ENCODE assay signal across 8 mouse cellular contexts in the genomic region with DNA sequence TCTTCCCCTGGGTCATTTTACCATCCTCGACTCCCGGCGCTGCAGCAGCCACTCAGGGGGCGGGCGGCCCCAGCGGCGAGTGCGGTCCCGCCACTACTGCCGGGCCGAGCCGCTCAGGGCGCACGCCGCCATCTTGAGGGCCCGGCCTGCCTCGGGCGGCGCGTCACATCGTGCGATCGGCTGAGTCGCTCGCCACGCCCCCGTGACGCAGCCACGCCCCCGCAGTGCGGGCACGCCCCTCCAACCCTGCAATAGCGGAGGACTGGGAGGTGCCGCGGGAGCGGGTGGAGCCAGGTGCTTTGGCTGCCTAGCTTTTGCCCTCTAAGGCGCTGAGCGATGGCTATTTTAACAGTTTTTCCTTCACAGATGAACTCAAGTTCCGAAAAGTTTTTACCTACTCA. TPM values are rescaled to one million over a fixed set of nuclear protein-coding genes. Genes with fewer than 3 reads are reported as not detected.
DNase-seq lines count a peak whose midpoint lies in the region; ATAC-seq and TF ChIP-seq lines count a peak whose summit lies in the region.

A gene (minus strand): TSS at position 215 of the 401 bp plus-strand sequence.

- no peak for TF ChIP-seq CTCF in gastrocnemius, adult 2 months (IDR thresholded peaks at IDR 0.05)
- TF ChIP-seq CTCF in hindbrain, postnatal 0 days (IDR thresholded peaks at IDR 0.05; ENCODE audit: low read depth): no peak
- TF ChIP-seq CTCF in left cerebral cortex, adult 2 months (IDR thresholded peaks at IDR 0.05): no peak; the same call in 1 of the 2 replicates

- peak within 1 kb of the TSS; percentile 95 for H3K9ac ChIP-seq in hindbrain, postnatal 0 days (replicated peaks; ENCODE audit: low read length)

- peak within 1 kb of the TSS; percentile 91 for H3K4me3 ChIP-seq in gastrocnemius, adult 2 months
- H3K4me3 ChIP-seq in hindbrain, postnatal 0 days (ENCODE audit: low read length): peak within 1 kb of the TSS; percentile 97
- H3K4me3 ChIP-seq in left cerebral cortex, adult 2 months: peak within 1 kb of the TSS; percentile 84

- peak; percentile 98 for DNase-seq in ZHBTc4 (ENCODE audit: low read depth, low spot score)
- DNase-seq in gastrocnemius, adult 2 months: peak; percentile 100
- DNase-seq in hindbrain, postnatal 0 days (ENCODE audit: low spot score): peak; percentile 97
- DNase-seq in left cerebral cortex, adult 2 months (ENCODE audit: extremely low spot score in 1 of 2, low spot score in 2 of 2): peak; percentile 99
- DNase-seq in right cerebral cortex, adult 2 months (ENCODE audit: low spot score in 2 of 2): peak; percentile 97 to 98
- DNase-seq in urinary bladder, postnatal 14 days (ENCODE audit: low spot score): peak; percentile 99

- H3K36me3 ChIP-seq in hindbrain, postnatal 0 days (ENCODE audit: insufficient read depth, low read length): no peaks in the 10 kb centered on the region

- no peaks in the 10 kb centered on the region for H3K27me3 ChIP-seq in hindbrain, postnatal 0 days (ENCODE audit: insufficient read depth, low read length)

- H3K4me1 ChIP-seq in hindbrain, postnatal 0 days (ENCODE audit: insufficient read depth, low read length): peaks cover 4% of the 10 kb centered on the region

- peak; percentile 94 for ATAC-seq in common myeloid progenitor, adult 5-6 weeks (replicated peaks; ENCODE audit: low read depth, poor library complexity, severe bottlenecking)
- ATAC-seq in hindbrain, postnatal 0 days: peak; percentile 99
- peak; percentile 95 for ATAC-seq in megakaryocyte, adult 5-6 weeks (ENCODE audit: poor library complexity, severe bottlenecking)

- H3K9me3 ChIP-seq in hindbrain, postnatal 0 days (ENCODE audit: low read length): no peaks in the 10 kb centered on the region

- intact Hi-C loops in gastrocnemius, adult 2 months (cut with DNase I): no loop called here
- intact Hi-C loops in left cerebral cortex, adult 2 months (cut with DNase I): loop anchor here (1.0 to 10.0 kb wide), 3 partner anchors 50 to 658 kb away; a partner anchor contains a TSS

- peak within 1 kb of the TSS; percentile 97 for H3K27ac ChIP-seq in gastrocnemius, adult 2 months
- peak within 1 kb of the TSS; percentile 93 for H3K27ac ChIP-seq in hindbrain, postnatal 0 days
- peak within 1 kb of the TSS; percentile 96 for H3K27ac ChIP-seq in left cerebral cortex, adult 2 months

- WGBS in hindbrain, postnatal 0 days: under 1% methylated on average over 39 of the region's 39 CpGs

- peak within 1 kb of the TSS; percentile 78 for H3K4me2 ChIP-seq in hindbrain, postnatal 0 days (ENCODE audit: low read depth, low read length)

RNA-seq across cellular contexts. Expression of the gene that starts here (rescaled TPM):
- total RNA-seq in common myeloid progenitor, adult 5-6 weeks (2017): 84.3 and 91.0 TPM in 2 replicates
- 10 to 100 TPM; 11.7 to 12.8 TPM for total RNA-seq in gastrocnemius, adult 2 months (2021)
- 40.4 and 49.3 TPM in 2 replicates for total RNA-seq in hindbrain, postnatal 0 days (2014; rRNA removed)
- polyA plus RNA-seq in hindbrain, postnatal 0 days (2015; fragmentation: Nextera tagmentation; extraction: Ambion mirVana): 53.4 and 55.6 TPM in 2 replicates
- total RNA-seq in left cerebral cortex, adult 2 months (2021): 10 to 100 TPM; 55.1 to 57.3 TPM
- 82.7 and 88.5 TPM in 2 replicates for total RNA-seq in megakaryocyte, adult 5-6 weeks (2015)
- total RNA-seq in megakaryocyte, adult 5-6 weeks (2017): 91.5 and 95.8 TPM in 2 replicates

Comparison
In these comparisons a context has a peak if more than half of its experiments do, and no peak if none do; other contexts are left out.
1. Peak in every context shown above with its lines: DNase-seq, ATAC-seq, H3K4me3 ChIP-seq and H3K27ac ChIP-seq.